Mouse (Mus musculus): ENCODE results near the gene Asic2.

DNA sequence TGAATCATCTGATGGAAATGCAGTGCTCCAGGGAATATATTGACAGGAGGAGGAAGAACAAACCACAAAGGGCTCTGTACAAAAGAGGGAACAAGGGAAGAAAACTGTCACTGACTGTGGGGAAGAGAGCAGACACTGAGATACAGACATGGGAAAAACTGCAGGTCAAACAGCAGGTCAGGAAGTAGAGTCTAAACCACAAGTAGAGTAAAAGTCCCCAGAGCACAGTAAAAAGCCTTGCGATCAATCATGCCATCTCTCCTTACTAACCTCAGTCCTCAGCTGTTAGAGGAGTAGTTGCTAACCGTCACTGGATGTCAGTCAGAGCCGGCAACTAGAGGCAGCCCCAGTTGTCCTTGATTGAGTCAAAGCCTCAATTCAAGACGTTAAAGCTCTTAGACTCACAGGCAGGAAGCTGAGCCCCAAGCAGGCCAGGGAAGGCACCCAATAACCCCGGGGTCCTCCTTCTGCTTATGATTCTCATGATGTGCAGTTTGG lies 58.8 kb downstream of the Asic2 start:
- TF ChIP-seq CTCF (conservative IDR thresholded peaks at IDR 0.05; ENCODE audit: low read length) (no peak), NANOG (IDR thresholded peaks at IDR 0.05; ENCODE audit: borderline replicate concordance, low read length) (no peak)

Measured in E14TG2a.4 (cell line).